Mouse (Mus musculus) limb, embryonic 11.5 days (tissue): Measurements from ENCODE around the gene Fgf4. TPM values are rescaled to one million over a fixed set of nuclear protein-coding genes. Genes with fewer than 3 reads are reported as not detected.

Source experiments
- ATAC-seq: fragments of 200-750 bp; cut with Nextera tagmentation; 2 replicates; pipeline ENCODE4 v1.8.0; 2017; ENCODE audit warnings: low read depth; ENCODE audit not compliant: insufficient number of reproducible peaks, low FRiP score, low TSS enrichment
- DNase-seq: peaks from one replicate; pipeline ENCODE4 v3.0.0-alpha.2; 2015; ENCODE audit warnings: low spot score
- H3K27ac ChIP-seq: fragments of 300-500 bp; sonication (generic); replicated peaks from 2 replicates; pipeline ENCODE4 v1.5.1; 2014; ENCODE audit warnings: low read depth, mild to moderate bottlenecking, low read length
- H3K27me3 ChIP-seq: fragments of 300-500 bp; sonication (generic); 2 replicates; pipeline ENCODE4 v1.6.1; 2014; ENCODE audit warnings: mild to moderate bottlenecking, low read length, mixed read lengths; ENCODE audit not compliant: control insufficient read depth, insufficient read depth
- H3K36me3 ChIP-seq: fragments of 300-500 bp; sonication (generic); 2 replicates; pipeline ENCODE4 v1.6.1; 2014; ENCODE audit warnings: mild to moderate bottlenecking, low read length, moderate library complexity, mixed read lengths; ENCODE audit not compliant: control insufficient read depth, insufficient read depth
- H3K4me1 ChIP-seq: fragments of 300-500 bp; sonication (generic); 2 replicates; pipeline ENCODE4 v1.6.1; 2014; ENCODE audit warnings: low read length, mixed read lengths; ENCODE audit not compliant: control insufficient read depth, insufficient read depth
- H3K4me2 ChIP-seq: fragments of 300-500 bp; sonication (generic); 2 replicates; pipeline ENCODE4 v1.6.1; 2014; ENCODE audit warnings: low read depth, mild to moderate bottlenecking, moderate library complexity; ENCODE audit not compliant: severe bottlenecking
- H3K4me3 ChIP-seq: fragments of 300-500 bp; sonication (generic); 2 replicates; pipeline ENCODE4 v1.5.1; 2014; ENCODE audit warnings: low read depth, low read length
- H3K9ac ChIP-seq: fragments of 300-500 bp; sonication (generic); 2 replicates; pipeline ENCODE4 v1.6.1; 2014; ENCODE audit warnings: mild to moderate bottlenecking, low read length
- H3K9me3 ChIP-seq: fragments of 300-500 bp; sonication (generic); 2 replicates; pipeline ENCODE4 v1.6.1; 2016; ENCODE audit warnings: low read length; ENCODE audit not compliant: control insufficient read depth
- WGBS: fragments of 180-500 bp; shearing (Covaris S2); extraction: QIAGEN DNeasy Blood & Tissue Kit; methylation state at CpG from one replicate; pipeline ENCODE4 v1.1.7; 2014; 5-methylcytosine and 5-hydroxymethylcytosine counted together
- polyA plus RNA-seq: library from polyadenylated mRNA; unstranded; fragments of >200 nt; fragmentation: Nextera tagmentation; extraction: Ambion mirVana; gene quantifications from 2 replicates; pipeline ENCODE4 v1.2.1, GENCODE M21; 2014

The Fgf4 gene
- polyA plus RNA-seq, 1 experiment from 2014 or later, result 0.17 TPM

- no peaks in the 10 kb centered on the region for H3K27me3 ChIP-seq
- no peak for ATAC-seq
- no peak overlapping the region for H3K27ac ChIP-seq
- no peak overlapping the region for H3K4me3 ChIP-seq
- H3K4me1 ChIP-seq, result 0 out of 2 replicates have a peak, but pooled peaks cover 3% of the 10 kb centered on the region
- H3K9me3 ChIP-seq, result no peaks in the 10 kb centered on the region
- 15% methylated on average over 8 of the region's 8 CpGs for WGBS
- no peak overlapping the region for H3K4me2 ChIP-seq
- no peak for DNase-seq
- H3K36me3 ChIP-seq, result no peaks in the 10 kb centered on the region
- no peak overlapping the region for H3K9ac ChIP-seq
These were observed 60.6 kb downstream of the Fgf4 start for GRCm38 (mm10) chr7:144907793-144908192.

- H3K27me3 ChIP-seq, result no peaks in the 10 kb centered on the region
- no peak overlapping the region for H3K4me3 ChIP-seq
- DNase-seq, result no peak
- no peaks in the 10 kb centered on the region for H3K36me3 ChIP-seq
- no peaks in the 10 kb centered on the region for H3K9me3 ChIP-seq
- no peak overlapping the region for H3K27ac ChIP-seq
- H3K4me1 ChIP-seq, result 0 out of 2 replicates have a peak, but pooled peaks cover 3% of the 10 kb centered on the region
- H3K4me2 ChIP-seq, result no peak overlapping the region
- H3K9ac ChIP-seq, result no peak overlapping the region
- ATAC-seq, result no peak
- 25% methylated on average over 7 of the region's 7 CpGs for WGBS
These were observed 61.5 kb downstream of the Fgf4 start for GRCm38 (mm10) chr7:144908705-144909104.

GRCm38 (mm10) chr7:144911121-144911520, 64.0 kb downstream of the Fgf4 start:
- 73% methylated on average over 1 of the region's 1 CpGs for WGBS
- H3K9ac ChIP-seq, result no peak overlapping the region
- no peak for ATAC-seq
- H3K36me3 ChIP-seq, result no peaks in the 10 kb centered on the region
- no peak overlapping the region for H3K27ac ChIP-seq
- H3K4me2 ChIP-seq, result no peak overlapping the region
- no peaks in the 10 kb centered on the region for H3K27me3 ChIP-seq
- DNase-seq, result no peak
- peaks cover 11% of the 10 kb centered on the region for H3K4me1 ChIP-seq
- no peak overlapping the region for H3K4me3 ChIP-seq
- H3K9me3 ChIP-seq, result no peaks in the 10 kb centered on the region

- Histone ChIP-seq H3K9me3 (no peaks in the 10 kb centered on the region), H3K4me2 (no peak overlapping the region), H3K4me1 (peaks cover 8% of the 10 kb centered on the region), H3K27me3 (no peaks in the 10 kb centered on the region), H3K9ac (no peak overlapping the region), H3K4me3 (no peak overlapping the region), H3K27ac (no peak overlapping the region), H3K36me3 (no peaks in the 10 kb centered on the region)
- WGBS, result 88% methylated on average over 4 of the region's 4 CpGs
- ATAC-seq, result no peak
- no peak for DNase-seq
These were observed 65.7 kb downstream of the Fgf4 start for GRCm38 (mm10) chr7:144912897-144913296.

GRCm38 (mm10) chr7:144914296-144914947, 67.3 kb downstream of the Fgf4 start:
- ATAC-seq (peak; percentile 90), DNase-seq (no peak)
- no peaks in the 10 kb centered on the region for H3K9me3 ChIP-seq
- peak overlapping the region; percentile 92 for H3K4me2 ChIP-seq
- H3K36me3 ChIP-seq, result peaks cover 4% of the 10 kb centered on the region; the same call in 1 of the 2 replicates
- H3K4me3 ChIP-seq, result peak overlapping the region; percentile 63
- H3K9ac ChIP-seq, result peak overlapping the region; percentile 72
- WGBS, result 9% methylated on average over 17 of the region's 17 CpGs
- H3K27me3 ChIP-seq, result no peaks in the 10 kb centered on the region
- H3K27ac ChIP-seq, result no peak overlapping the region
- peaks cover 8% of the 10 kb centered on the region for H3K4me1 ChIP-seq

Other genes with a start within 250 kb of the Fgf4 start
- gene Ano1, start 95.4 kb upstream of the Fgf4 start, polyA plus RNA-seq, result 1.3 and 1.4 TPM in 2 replicates
- gene Fgf3, start 9.3 kb upstream of the Fgf4 start, polyA plus RNA-seq, result 0.47 TPM in 1 of 2 replicates, not detected in the other
- 0.47 and 0.52 TPM in 2 replicates for gene Fgf15, start 49.2 kb downstream of the Fgf4 start, polyA plus RNA-seq
- gene LTO1, start 67.7 kb downstream of the Fgf4 start, polyA plus RNA-seq, result 22.6 and 23.3 TPM in 2 replicates
- gene Ccnd1, start 92.6 kb downstream of the Fgf4 start, polyA plus RNA-seq, result 166 and 200 TPM in 2 replicates